ENCODE assay signal across 21 mouse cellular contexts in the genomic region with DNA sequence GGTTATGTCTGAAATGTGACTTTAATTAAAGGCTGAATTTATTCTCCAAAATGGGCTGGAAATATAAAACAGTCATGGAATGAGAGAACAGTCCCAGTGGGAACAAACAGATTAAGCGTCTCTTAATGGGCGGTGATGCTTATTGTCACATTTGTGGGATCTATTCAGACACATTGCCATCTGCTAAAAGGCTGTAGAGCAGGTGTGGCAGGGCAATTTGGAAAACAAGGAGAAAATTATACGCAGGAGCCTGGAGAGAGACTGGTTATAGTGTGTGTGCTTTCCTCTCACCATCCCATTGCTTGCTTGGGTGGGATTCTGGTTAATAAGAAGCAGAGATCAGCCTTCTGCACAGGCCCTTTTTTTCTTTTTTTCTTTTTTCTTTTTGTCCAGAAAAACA. TPM values are rescaled to one million over a fixed set of nuclear protein-coding genes. Genes with fewer than 3 reads are reported as not detected.
DNase-seq lines count a peak whose midpoint lies in the region; ATAC-seq and TF ChIP-seq lines count a peak whose summit lies in the region.
"Had no signal": no experiment of that assay in that cellular context is flagged by ENCODE, and none has a peak within 500 bp of the region (broad histone marks: within the 10 kb centered on the region; RNA-seq: fewer than 3 reads in every experiment).

No protein-coding gene starts in this region.

- no peak overlapping the region for H3K4me3 ChIP-seq in embryonic facial prominence, embryonic 14.5 days (ENCODE audit: low read depth, low read length)
- no peak overlapping the region for H3K4me3 ChIP-seq in embryonic facial prominence, embryonic 10.5 days
- no peak overlapping the region for H3K4me3 ChIP-seq in midbrain, embryonic 14.5 days (replicated peaks; ENCODE audit: low read depth, low read length)
- H3K4me3 ChIP-seq in midbrain, embryonic 13.5 days (replicated peaks), result no peak overlapping the region
- no peak overlapping the region for H3K4me3 ChIP-seq in hindbrain, embryonic 15.5 days
- H3K4me3 ChIP-seq in neural tube, embryonic 14.5 days (ENCODE audit: low read depth, low read length), result no peak overlapping the region
- no peak overlapping the region for H3K4me3 ChIP-seq in liver, postnatal 0 days (ENCODE audit: low read depth, low read length)
- no peak overlapping the region for H3K4me3 ChIP-seq in gastrocnemius, adult 2 months
- H3K4me3 ChIP-seq: embryonic facial prominence, embryonic 12.5 days; heart, embryonic 10.5 days; intestine, embryonic 15.5 days; limb, embryonic 12.5 days; megakaryocyte, embryonic 14.5 days; myocyte had no signal

- no peaks in the 10 kb centered on the region for H3K9me3 ChIP-seq in embryonic facial prominence, embryonic 14.5 days (ENCODE audit: control insufficient read depth, low read length)
- no peaks in the 10 kb centered on the region for H3K9me3 ChIP-seq in embryonic facial prominence, embryonic 10.5 days
- no peaks in the 10 kb centered on the region for H3K9me3 ChIP-seq in midbrain, embryonic 14.5 days (ENCODE audit: control insufficient read depth, low read length)
- H3K9me3 ChIP-seq in midbrain, embryonic 13.5 days, result no peaks in the 10 kb centered on the region
- H3K9me3 ChIP-seq in hindbrain, embryonic 15.5 days, result no peaks in the 10 kb centered on the region
- no peaks in the 10 kb centered on the region for H3K9me3 ChIP-seq in neural tube, embryonic 14.5 days (ENCODE audit: control insufficient read depth, low read length)
- H3K9me3 ChIP-seq in liver, postnatal 0 days (ENCODE audit: low read length), result no peaks in the 10 kb centered on the region
- H3K9me3 ChIP-seq: embryonic facial prominence, embryonic 12.5 days; heart, embryonic 10.5 days; intestine, embryonic 15.5 days; limb, embryonic 12.5 days; megakaryocyte, embryonic 14.5 days had no signal

- TF ChIP-seq EP300 in liver, postnatal 0 days (IDR thresholded peaks at IDR 0.05; ENCODE audit: low read depth), result no peak

- no peak overlapping the region for H3K9ac ChIP-seq in embryonic facial prominence, embryonic 14.5 days (ENCODE audit: low read depth, low read length)
- H3K9ac ChIP-seq in midbrain, embryonic 14.5 days (replicated peaks; ENCODE audit: low read length), result no peak overlapping the region
- no peak overlapping the region for H3K9ac ChIP-seq in midbrain, embryonic 13.5 days (replicated peaks)
- no peak overlapping the region for H3K9ac ChIP-seq in hindbrain, embryonic 15.5 days
- no peak overlapping the region for H3K9ac ChIP-seq in neural tube, embryonic 14.5 days (replicated peaks; ENCODE audit: low read depth, low read length)
- no peak overlapping the region for H3K9ac ChIP-seq in liver, postnatal 0 days (replicated peaks)
- H3K9ac ChIP-seq: embryonic facial prominence, embryonic 12.5 days; intestine, embryonic 15.5 days; limb, embryonic 12.5 days; liver, embryonic 14.5 days had no signal

- intact Hi-C loops in gastrocnemius, adult 2 months (cut with DNase I), result no loop called here

- H3K27me3 ChIP-seq in embryonic facial prominence, embryonic 14.5 days (replicated peaks; ENCODE audit: control insufficient read depth, insufficient read depth, low read length), result no peaks in the 10 kb centered on the region
- no peaks in the 10 kb centered on the region for H3K27me3 ChIP-seq in embryonic facial prominence, embryonic 10.5 days (replicated peaks; ENCODE audit: low read depth, poor library complexity, severe bottlenecking)
- no peaks in the 10 kb centered on the region for H3K27me3 ChIP-seq in midbrain, embryonic 14.5 days (ENCODE audit: control insufficient read depth, insufficient read depth, low read length)
- no peaks in the 10 kb centered on the region for H3K27me3 ChIP-seq in midbrain, embryonic 13.5 days
- H3K27me3 ChIP-seq in hindbrain, embryonic 15.5 days, result no peaks in the 10 kb centered on the region
- H3K27me3 ChIP-seq in neural tube, embryonic 14.5 days (ENCODE audit: control insufficient read depth, insufficient read depth, low read length), result no peaks in the 10 kb centered on the region
- no peaks in the 10 kb centered on the region for H3K27me3 ChIP-seq in liver, postnatal 0 days (ENCODE audit: insufficient read depth, low read length)
- H3K27me3 ChIP-seq: embryonic facial prominence, embryonic 12.5 days; intestine, embryonic 15.5 days; limb, embryonic 12.5 days; megakaryocyte, embryonic 14.5 days; Patski had no signal

- 46% methylated on average over 3 of the region's 3 CpGs for WGBS in embryonic facial prominence, embryonic 14.5 days
- 72% methylated on average over 3 of the region's 3 CpGs for WGBS in embryonic facial prominence, embryonic 10.5 days
- WGBS in midbrain, embryonic 14.5 days, result 40% methylated on average over 3 of the region's 3 CpGs
- 59% methylated on average over 3 of the region's 3 CpGs for WGBS in midbrain, embryonic 13.5 days
- 32% methylated on average over 3 of the region's 3 CpGs for WGBS in hindbrain, embryonic 15.5 days
- 33% methylated on average over 3 of the region's 3 CpGs for WGBS in neural tube, embryonic 14.5 days
- 79% methylated on average over 3 of the region's 3 CpGs for WGBS in liver, postnatal 0 days (ENCODE audit: insufficient replicate concordance)

- no peaks in the 10 kb centered on the region for H3K36me3 ChIP-seq in embryonic facial prominence, embryonic 14.5 days (ENCODE audit: control insufficient read depth, insufficient read depth, low read length)
- H3K36me3 ChIP-seq in embryonic facial prominence, embryonic 10.5 days (replicated peaks), result no peaks in the 10 kb centered on the region
- H3K36me3 ChIP-seq in midbrain, embryonic 14.5 days (ENCODE audit: control insufficient read depth, insufficient read depth, low read length), result no peaks in the 10 kb centered on the region
- no peaks in the 10 kb centered on the region for H3K36me3 ChIP-seq in midbrain, embryonic 13.5 days
- no peaks in the 10 kb centered on the region for H3K36me3 ChIP-seq in hindbrain, embryonic 15.5 days
- H3K36me3 ChIP-seq in neural tube, embryonic 14.5 days (ENCODE audit: control insufficient read depth, insufficient read depth, low read length), result no peaks in the 10 kb centered on the region
- H3K36me3 ChIP-seq in liver, postnatal 0 days (replicated peaks; ENCODE audit: insufficient read depth, low read length), result no peaks in the 10 kb centered on the region
- H3K36me3 ChIP-seq: embryonic facial prominence, embryonic 12.5 days; heart, embryonic 10.5 days; intestine, embryonic 15.5 days; limb, embryonic 12.5 days had no signal

- ATAC-seq in embryonic facial prominence, embryonic 14.5 days (ENCODE audit: low read depth), result peak; percentile 41; the same call in 1 of the 2 replicates
- ATAC-seq in midbrain, embryonic 14.5 days (ENCODE audit: low FRiP score, low TSS enrichment), result no peak
- no peak for ATAC-seq in midbrain, embryonic 13.5 days
- ATAC-seq in hindbrain, embryonic 15.5 days (ENCODE audit: low FRiP score, low read depth), result peak; percentile 30; the same call in 1 of the 2 replicates
- ATAC-seq in neural tube, embryonic 14.5 days (ENCODE audit: low read depth), result peak; percentile 90
- ATAC-seq in liver, postnatal 0 days, result no peak
- ATAC-seq: intestine, embryonic 15.5 days; Patski had no signal

- TF ChIP-seq CTCF in liver, postnatal 0 days (IDR thresholded peaks at IDR 0.05; ENCODE audit: low read depth), result no peak
- no peak for TF ChIP-seq CTCF in gastrocnemius, adult 2 months (IDR thresholded peaks at IDR 0.05)

- no peaks in the 10 kb centered on the region for H3K4me1 ChIP-seq in embryonic facial prominence, embryonic 14.5 days (ENCODE audit: control insufficient read depth, insufficient read depth, low read length)
- H3K4me1 ChIP-seq in embryonic facial prominence, embryonic 10.5 days, result no peaks in the 10 kb centered on the region
- peaks cover 4% of the 10 kb centered on the region; the same call in 1 of the 2 replicates for H3K4me1 ChIP-seq in midbrain, embryonic 14.5 days (ENCODE audit: control insufficient read depth, insufficient read depth, low read length)
- H3K4me1 ChIP-seq in midbrain, embryonic 13.5 days (replicated peaks), result 0 out of 2 replicates have a peak, but pooled peaks cover 4% of the 10 kb centered on the region
- H3K4me1 ChIP-seq in hindbrain, embryonic 15.5 days (replicated peaks), result no peaks in the 10 kb centered on the region
- H3K4me1 ChIP-seq in neural tube, embryonic 14.5 days (ENCODE audit: control insufficient read depth, insufficient read depth, low read length), result no peaks in the 10 kb centered on the region
- H3K4me1 ChIP-seq in liver, postnatal 0 days (ENCODE audit: insufficient read depth), result no peaks in the 10 kb centered on the region
- H3K4me1 ChIP-seq: embryonic facial prominence, embryonic 12.5 days; heart, embryonic 10.5 days; intestine, embryonic 15.5 days; limb, embryonic 12.5 days; megakaryocyte, embryonic 14.5 days had no signal

- H3K27ac ChIP-seq in embryonic facial prominence, embryonic 14.5 days (replicated peaks; ENCODE audit: low read depth, low read length), result no peak overlapping the region
- H3K27ac ChIP-seq in embryonic facial prominence, embryonic 10.5 days (replicated peaks), result no peak overlapping the region
- H3K27ac ChIP-seq in midbrain, embryonic 14.5 days (replicated peaks; ENCODE audit: low read depth, low read length), result no peak overlapping the region
- H3K27ac ChIP-seq in midbrain, embryonic 13.5 days, result no peak overlapping the region
- H3K27ac ChIP-seq in hindbrain, embryonic 15.5 days (replicated peaks), result no peak overlapping the region
- no peak overlapping the region for H3K27ac ChIP-seq in neural tube, embryonic 14.5 days (ENCODE audit: low read depth, low read length)
- H3K27ac ChIP-seq in liver, postnatal 0 days (ENCODE audit: low read depth), result no peak overlapping the region
- H3K27ac ChIP-seq in gastrocnemius, adult 2 months, result no peak overlapping the region
- H3K27ac ChIP-seq: embryonic facial prominence, embryonic 12.5 days; heart, embryonic 10.5 days; intestine, embryonic 15.5 days; limb, embryonic 12.5 days; liver, embryonic 14.5 days had no signal

- no peak overlapping the region for H3K4me2 ChIP-seq in embryonic facial prominence, embryonic 14.5 days (ENCODE audit: low read depth, low read length)
- no peak overlapping the region for H3K4me2 ChIP-seq in midbrain, embryonic 14.5 days (ENCODE audit: low read length)
- no peak overlapping the region for H3K4me2 ChIP-seq in midbrain, embryonic 13.5 days (replicated peaks)
- no peak overlapping the region for H3K4me2 ChIP-seq in hindbrain, embryonic 15.5 days
- H3K4me2 ChIP-seq in neural tube, embryonic 14.5 days (ENCODE audit: low read depth, low read length), result no peak overlapping the region
- no peak overlapping the region for H3K4me2 ChIP-seq in liver, postnatal 0 days (ENCODE audit: low read depth, low read length)
- H3K4me2 ChIP-seq: embryonic facial prominence, embryonic 12.5 days; intestine, embryonic 15.5 days; limb, embryonic 12.5 days had no signal

- peak; percentile 47 for DNase-seq in embryonic facial prominence, embryonic 14.5 days (ENCODE audit: low spot score)
- DNase-seq in embryonic facial prominence, embryonic 10.5 days (ENCODE audit: low spot score), result no peak
- peak; percentile 12 for DNase-seq in midbrain, embryonic 14.5 days
- no peak for DNase-seq in liver, postnatal 0 days
- no peak for DNase-seq in gastrocnemius, adult 2 months
- DNase-seq: gastrocnemius, postnatal 14 days; heart, postnatal 14 days; lung, postnatal 10 days; right cerebral cortex, postnatal 25 days had no signal

RNA-seq across cellular contexts. Expression of a gene that starts 32.3 kb away (rescaled TPM):
- polyA plus RNA-seq in embryonic facial prominence, embryonic 14.5 days (2014; fragmentation: Nextera tagmentation; extraction: Ambion mirVana), result 0.30 and 0.32 TPM in 2 replicates
- polyA plus RNA-seq in embryonic facial prominence, embryonic 10.5 days (2016; fragmentation: Nextera tagmentation; extraction: Ambion mirVana), result not detected in 2 replicates
- 3.8 and 5.3 TPM in 2 replicates for polyA plus RNA-seq in midbrain, embryonic 14.5 days (2014; fragmentation: Nextera tagmentation; extraction: Ambion mirVana)
- polyA plus RNA-seq in midbrain, embryonic 13.5 days (2015; fragmentation: Nextera tagmentation; extraction: Ambion mirVana), result 2.8 TPM in 2 replicates
- 3.8 and 4.1 TPM in 2 replicates for polyA plus RNA-seq in hindbrain, embryonic 15.5 days (2015; fragmentation: Nextera tagmentation; extraction: Ambion mirVana)
- polyA plus RNA-seq in neural tube, embryonic 14.5 days (2014; fragmentation: Nextera tagmentation; extraction: Ambion mirVana), result 5.1 and 6.1 TPM in 2 replicates
- polyA plus RNA-seq in liver, postnatal 0 days (2015; fragmentation: Nextera tagmentation; extraction: Ambion mirVana), result not detected in 2 replicates
- not detected for total RNA-seq in gastrocnemius, adult 2 months (2021)
- polyA plus RNA-seq: heart, embryonic 10.5 days; kidney, embryonic 16.5 days; liver, embryonic 14.5 days; myocyte had no signal

Comparison
In these comparisons a context has a peak if more than half of its experiments do, and no peak if none do; other contexts are left out.
1. DNase-seq: peak in embryonic facial prominence, embryonic 14.5 days (single experiment) and midbrain, embryonic 14.5 days (single experiment); none in embryonic facial prominence, embryonic 10.5 days (single experiment), liver, postnatal 0 days (single experiment) and gastrocnemius, adult 2 months (single experiment).
2. ATAC-seq: peak in embryonic facial prominence, embryonic 14.5 days (single experiment), hindbrain, embryonic 15.5 days (single experiment) and neural tube, embryonic 14.5 days (single experiment); none in midbrain, embryonic 14.5 days (single experiment), midbrain, embryonic 13.5 days (single experiment) and liver, postnatal 0 days (single experiment).